Mouse (Mus musculus) megakaryocyte, embryonic 14.5 days (primary cell): ENCODE measurements around the gene Krcc1.

Experiments used
- FLI1 ChIP-seq: IDR thresholded peaks from 2 replicates; pipeline ENCODE4 v1.6.1; 2012; ENCODE audit warnings: low read length, inconsistent platforms, mixed read lengths
- GATA1 ChIP-seq: IDR thresholded peaks from 3 replicates; pipeline ENCODE4 v1.6.1; 2012; ENCODE audit warnings: mixed read lengths, low read length, inconsistent platforms, borderline replicate concordance

- TF ChIP-seq GATA1 (no peak), FLI1 (no peak)
Measured at GRCm38 (mm10) chr6:71240831-71241230, 30.6 kb upstream of the Krcc1 start.
